Mouse (Mus musculus) heart, embryonic 14.5 days (tissue): Measurements from ENCODE around the gene Fkbp8. TPM values are rescaled to one million over a fixed set of nuclear protein-coding genes. Genes with fewer than 3 reads are reported as not detected.

ENCODE experiments used
- ATAC-seq: fragments of 200-750 bp; cut with Nextera tagmentation; 2 replicates; pipeline ENCODE4 v1.8.0; 2017; ENCODE audit warnings: low read depth, moderate TSS enrichment; ENCODE audit not compliant: insufficient number of reproducible peaks, insufficient read depth, low FRiP score
- H3K27ac ChIP-seq, 2 experiments: fragments of 200-500 bp in 1 of 2; fragments of 300-500 bp in 1 of 2; sonication (generic) in 1 of 2; replicated peaks in 1 of 2; 2 replicates each; pipeline ENCODE4 v1.5.1; 2012 to 2014; ENCODE audit warnings: low read depth in 2 of 2, low read length in 2 of 2, control low read depth in 1 of 2, mild to moderate bottlenecking in 1 of 2, mixed read lengths in 1 of 2; ENCODE audit not compliant: control insufficient read depth in 1 of 2, insufficient read depth in 1 of 2
- H3K27me3 ChIP-seq: fragments of 300-500 bp; sonication (generic); 2 replicates; pipeline ENCODE4 v1.6.1; 2014; ENCODE audit warnings: mild to moderate bottlenecking, low read length, control low read depth; ENCODE audit not compliant: control insufficient read depth, insufficient read depth
- H3K36me3 ChIP-seq: fragments of 300-500 bp; sonication (generic); 2 replicates; pipeline ENCODE4 v1.6.1; 2014; ENCODE audit warnings: mild to moderate bottlenecking, control low read depth, low read length, mixed read lengths; ENCODE audit not compliant: control insufficient read depth, insufficient read depth
- H3K4me1 ChIP-seq, 2 experiments: fragments of 200-500 bp in 1 of 2; fragments of 300-500 bp in 1 of 2; sonication (generic) in 1 of 2; 2 replicates each; pipeline ENCODE4 v1.6.1; 2012 to 2014; ENCODE audit warnings: low read length in 2 of 2, control low read depth in 1 of 2, mixed read lengths in 1 of 2; ENCODE audit not compliant: control insufficient read depth in 2 of 2, insufficient read depth in 2 of 2
- H3K4me2 ChIP-seq: fragments of 300-500 bp; sonication (generic); 2 replicates; pipeline ENCODE4 v1.6.1; 2014; ENCODE audit warnings: mild to moderate bottlenecking, low read length
- H3K4me3 ChIP-seq, 2 experiments: fragments of 200-500 bp in 1 of 2; fragments of 300-500 bp in 1 of 2; sonication (generic) in 1 of 2; 2 replicates each; pipeline ENCODE4 v1.5.1; 2012 to 2014; ENCODE audit warnings: low read length in 2 of 2, mild to moderate bottlenecking in 2 of 2, control low read depth in 1 of 2, low read depth in 1 of 2, moderate library complexity in 1 of 2; ENCODE audit not compliant: control insufficient read depth in 1 of 2, insufficient read depth in 1 of 2
- H3K9ac ChIP-seq: fragments of 300-500 bp; sonication (generic); 2 replicates; pipeline ENCODE4 v1.6.1; 2014; ENCODE audit warnings: mild to moderate bottlenecking, low read length
- H3K9me3 ChIP-seq: fragments of 300-500 bp; sonication (generic); 2 replicates; pipeline ENCODE4 v1.6.1; 2016; ENCODE audit warnings: low read length, control low read depth; ENCODE audit not compliant: control insufficient read depth
- WGBS: fragments of 180-500 bp; shearing (Covaris S2); extraction: QIAGEN DNeasy Blood & Tissue Kit; methylation state at CpG from one replicate; pipeline ENCODE4 v1.1.7; 2014; 5-methylcytosine and 5-hydroxymethylcytosine counted together
- polyA plus RNA-seq: library from polyadenylated mRNA; unstranded; fragments of >200 nt; fragmentation: Nextera tagmentation; extraction: Ambion mirVana; gene quantifications from 2 replicates; pipeline ENCODE4 v1.2.1, GENCODE M21; 2014

Fkbp8 gene
- polyA plus RNA-seq, 1 experiment from 2014 or later = 209 TPM

DNA sequence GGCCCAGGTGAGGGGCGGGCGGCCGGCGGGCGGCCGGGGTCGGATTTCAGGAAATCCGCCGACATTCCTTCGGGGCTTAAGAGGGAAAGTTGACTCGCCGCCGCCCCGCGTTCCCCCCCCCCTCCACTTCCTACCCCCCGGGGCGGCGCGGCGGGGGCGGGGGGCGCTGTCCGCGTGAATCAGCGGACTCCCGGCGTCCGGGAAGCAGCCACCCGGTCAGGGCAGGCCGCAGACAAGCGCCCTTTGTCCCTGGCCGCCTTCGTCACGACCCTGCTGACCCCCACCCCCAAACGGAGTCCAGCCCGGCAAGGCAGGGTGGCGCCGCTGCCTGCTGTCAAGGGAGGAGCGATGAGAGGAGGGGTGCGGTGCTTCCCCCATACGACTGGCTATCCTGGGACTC is 37.9 kb upstream of the Fkbp8 start:
- no peaks in the 10 kb centered on the region for H3K36me3 ChIP-seq
- peak overlapping the region; percentile 68 for H3K4me2 ChIP-seq
- WGBS = under 1% methylated on average over 32 of the region's 41 CpGs
- H3K9me3 ChIP-seq = no peaks in the 10 kb centered on the region
- H3K4me3 ChIP-seq = peak overlapping the region; percentile 23 to 37; a peak in 3 of 4 replicates
- no peak overlapping the region for H3K27ac ChIP-seq
- no peak for ATAC-seq
- peaks cover 14 to 39% of the 10 kb centered on the region in 2 experiments; a peak in 3 of 4 replicates for H3K4me1 ChIP-seq
- peaks cover 99% of the 10 kb centered on the region for H3K27me3 ChIP-seq
- peak overlapping the region; percentile 54; the same call in 1 of the 2 replicates for H3K9ac ChIP-seq

DNA sequence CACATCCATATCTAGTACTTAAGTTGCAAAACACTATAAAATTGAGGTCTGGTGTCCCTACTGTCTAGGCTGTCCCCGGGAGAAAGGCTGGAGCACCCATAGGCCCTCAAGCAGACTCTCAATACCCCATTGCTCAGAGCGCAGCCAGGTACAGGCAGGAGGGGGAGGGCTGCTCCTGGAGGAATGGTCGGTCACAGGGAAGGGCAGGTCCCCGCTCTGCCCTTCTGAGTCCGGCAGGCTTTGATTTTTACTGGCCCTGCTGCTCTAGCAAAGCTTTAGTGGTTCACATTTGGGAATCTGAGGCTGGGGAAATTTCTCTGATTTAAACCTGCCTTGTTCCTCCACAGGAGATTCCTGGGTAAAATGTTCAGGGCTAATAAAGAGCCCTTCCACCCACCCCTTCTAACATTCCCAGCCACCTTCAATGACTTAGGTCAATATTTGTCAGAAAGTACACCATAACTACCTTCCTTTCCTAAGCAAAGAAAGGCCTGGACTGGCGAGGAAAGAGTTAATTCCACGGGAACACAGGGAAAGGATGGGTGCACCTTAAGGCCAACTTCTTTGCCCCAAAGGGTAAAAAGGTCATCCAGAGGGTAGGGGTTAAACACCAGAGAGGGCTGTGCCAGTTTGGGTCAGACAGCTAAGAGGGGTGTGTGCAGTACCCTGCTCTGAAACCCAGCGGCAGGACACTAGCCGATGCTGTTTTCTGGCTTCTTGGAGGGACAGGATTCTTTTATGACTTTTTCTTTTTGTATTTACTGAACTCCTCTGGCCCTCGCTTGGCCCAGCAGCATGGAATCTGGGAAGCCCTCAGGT is 37.3 kb upstream of the Fkbp8 start:
- H3K4me2 ChIP-seq = no peak overlapping the region
- no peaks in the 10 kb centered on the region for H3K9me3 ChIP-seq
- peaks cover 99% of the 10 kb centered on the region for H3K27me3 ChIP-seq
- H3K9ac ChIP-seq = peak overlapping the region; percentile 54; the same call in 1 of the 2 replicates
- no peak for ATAC-seq
- H3K27ac ChIP-seq = no peak overlapping the region
- H3K4me1 ChIP-seq = peaks cover 14 to 41% of the 10 kb centered on the region in 2 experiments; a peak in 3 of 4 replicates
- peak overlapping the region in 1 of 2 experiments; percentile 37; a peak in 2 of 4 replicates for H3K4me3 ChIP-seq
- no peaks in the 10 kb centered on the region for H3K36me3 ChIP-seq
- 17% methylated on average over 10 of the region's 10 CpGs for WGBS

DNA sequence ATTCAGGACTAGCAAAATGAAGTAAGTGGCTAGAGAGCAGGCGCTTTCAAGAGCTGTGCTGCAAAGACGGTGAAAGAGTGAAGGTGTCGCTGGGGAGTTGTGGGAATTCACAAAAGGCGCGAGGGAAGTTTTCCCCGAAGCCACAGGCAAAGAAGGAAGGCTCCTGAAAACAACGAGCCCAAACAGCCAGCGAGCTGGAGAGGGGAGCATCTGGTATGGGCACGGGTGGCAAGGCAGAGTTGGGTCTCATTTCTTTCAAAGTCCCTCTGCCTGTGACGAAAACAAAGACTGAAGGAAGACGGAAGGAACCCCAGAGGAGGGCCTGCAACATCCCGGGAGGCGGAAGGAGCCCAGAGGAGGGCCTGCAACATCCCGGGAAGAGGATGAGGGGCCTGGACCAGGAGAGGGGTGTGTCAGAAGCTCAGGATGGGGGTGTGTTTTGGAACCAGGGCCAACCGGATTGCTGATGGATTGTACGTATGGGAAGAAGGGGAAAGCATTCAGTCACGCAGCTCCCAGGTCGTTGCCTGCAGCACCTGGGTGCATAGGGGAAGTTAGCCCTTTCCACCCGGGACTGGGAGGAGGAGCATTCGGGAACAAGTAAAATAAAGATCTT is 36.5 kb upstream of the Fkbp8 start:
- peaks cover 99% of the 10 kb centered on the region for H3K27me3 ChIP-seq
- no peak overlapping the region for H3K4me3 ChIP-seq
- no peak overlapping the region for H3K27ac ChIP-seq
- no peak overlapping the region for H3K9ac ChIP-seq
- H3K36me3 ChIP-seq = no peaks in the 10 kb centered on the region
- 5% methylated on average over 20 of the region's 20 CpGs for WGBS
- no peak for ATAC-seq
- no peaks in the 10 kb centered on the region for H3K9me3 ChIP-seq
- H3K4me1 ChIP-seq = peaks cover 14 to 41% of the 10 kb centered on the region in 2 experiments; a peak in 3 of 4 replicates
- H3K4me2 ChIP-seq = no peak overlapping the region

DNA sequence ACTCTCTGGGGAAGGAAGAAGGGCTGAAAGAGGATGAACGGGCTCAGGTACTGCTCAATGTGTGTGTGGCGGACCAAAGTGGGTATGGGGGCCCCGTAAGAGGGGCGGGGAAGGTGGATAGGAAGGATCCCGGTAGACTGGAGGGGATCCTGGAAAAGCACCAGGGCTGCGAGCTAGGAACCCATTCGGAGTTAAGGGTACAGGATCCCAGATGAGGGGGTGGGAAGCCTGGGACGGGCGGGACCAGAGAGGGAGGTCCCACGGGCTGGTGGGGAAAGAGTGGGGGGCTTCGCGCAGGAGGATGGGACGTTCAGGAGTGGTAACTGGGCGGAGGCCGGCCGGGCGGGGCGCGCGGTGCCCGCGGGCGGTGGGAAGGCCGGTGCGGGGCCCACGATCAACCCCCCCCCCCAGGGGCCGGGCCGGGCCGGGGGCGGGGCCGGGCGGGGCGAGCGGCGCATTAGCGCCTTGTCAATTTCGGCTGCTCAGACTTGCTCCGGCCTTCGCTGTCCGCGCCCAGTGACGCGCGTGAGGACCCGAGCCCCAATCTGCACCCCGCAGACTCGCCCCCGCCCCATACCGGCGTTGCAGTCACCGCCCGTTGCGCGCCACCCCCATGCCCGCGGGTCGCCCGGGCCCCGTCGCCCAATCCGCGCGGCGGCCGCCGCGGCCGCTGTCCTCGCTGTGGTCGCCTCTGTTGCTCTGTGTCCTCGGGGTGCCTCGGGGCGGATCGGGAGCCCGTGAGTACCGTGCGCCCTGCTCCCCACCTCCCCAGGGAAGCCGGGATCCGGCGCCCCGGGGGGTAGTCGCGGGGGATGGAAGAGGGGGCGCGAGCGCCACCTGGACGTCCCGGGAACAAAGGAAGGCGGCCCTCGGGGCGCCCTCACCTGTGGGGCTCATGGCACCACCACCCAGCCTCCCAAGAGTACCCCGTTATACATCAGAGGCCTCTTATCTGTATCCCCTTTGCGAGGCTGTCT is 34.6 kb upstream of the Fkbp8 start, which contains the start of gene Crlf1:
TSS of gene Crlf1 (plus strand) at position 495 of the 977 bp plus-strand sequence.
- Histone ChIP-seq H3K4me1 (peaks cover 12 to 37% of the 10 kb centered on the region in 2 experiments; a peak in 3 of 4 replicates), H3K9ac (0 out of 2 replicates have a peak within 1 kb of the TSS, but pooled peaks have one; percentile 3), H3K27ac (no peak within 1 kb of the TSS), H3K4me3 (peak within 1 kb of the TSS; percentile 31 to 34), H3K9me3 (no peaks in the 10 kb centered on the region), H3K36me3 (no peaks in the 10 kb centered on the region), H3K4me2 (peak within 1 kb of the TSS; percentile 74), H3K27me3 (peaks cover 100% of the 10 kb centered on the region)
- under 1% methylated on average over 76 of the region's 93 CpGs for WGBS
- ATAC-seq = no peak

DNA sequence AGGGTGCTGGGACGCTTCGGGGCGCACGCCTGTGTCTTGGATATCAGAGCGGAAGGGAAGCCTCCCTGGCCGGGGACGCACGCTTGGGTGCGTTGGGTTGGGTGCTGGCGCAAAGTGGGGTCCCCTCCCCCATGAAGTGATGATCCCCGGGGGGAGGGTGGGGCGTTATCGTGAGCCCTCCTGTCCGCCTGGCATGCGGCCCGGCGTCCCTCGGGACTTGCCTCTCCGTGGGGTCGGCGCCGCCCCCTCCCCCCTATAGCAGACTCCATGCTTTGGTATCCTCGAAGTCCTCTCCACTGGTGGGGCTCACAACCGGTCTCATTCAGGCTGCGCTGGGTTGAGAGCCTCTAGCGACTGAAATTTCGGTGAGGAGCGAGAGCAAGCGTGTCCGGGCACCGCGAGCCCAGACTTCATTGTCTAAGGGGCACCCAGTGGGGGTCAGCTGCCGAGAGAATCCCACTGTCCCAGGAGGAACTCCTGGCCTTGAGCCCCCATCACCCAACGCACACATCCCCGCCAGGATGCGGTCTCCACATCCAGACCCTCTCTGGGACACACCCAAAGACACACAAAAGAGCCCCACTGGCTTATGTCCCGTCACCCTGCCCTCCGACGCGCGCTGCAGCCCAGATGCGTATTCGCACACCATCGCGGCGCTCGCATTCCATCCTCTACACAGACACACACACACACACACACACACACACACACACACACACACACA is 33.7 kb upstream of the Fkbp8 start:
- 1% methylated on average over 47 of the region's 47 CpGs for WGBS
- Histone ChIP-seq H3K27ac (no peak overlapping the region), H3K27me3 (peaks cover 100% of the 10 kb centered on the region), H3K4me3 (peak overlapping the region in 1 of 2 experiments; percentile 34; a peak in 2 of 4 replicates), H3K4me2 (peak overlapping the region; percentile 74), H3K36me3 (no peaks in the 10 kb centered on the region), H3K4me1 (peaks cover 8 to 30% of the 10 kb centered on the region in 2 experiments; a peak in 3 of 4 replicates), H3K9ac (no peak overlapping the region), H3K9me3 (no peaks in the 10 kb centered on the region)
- ATAC-seq = no peak

DNA sequence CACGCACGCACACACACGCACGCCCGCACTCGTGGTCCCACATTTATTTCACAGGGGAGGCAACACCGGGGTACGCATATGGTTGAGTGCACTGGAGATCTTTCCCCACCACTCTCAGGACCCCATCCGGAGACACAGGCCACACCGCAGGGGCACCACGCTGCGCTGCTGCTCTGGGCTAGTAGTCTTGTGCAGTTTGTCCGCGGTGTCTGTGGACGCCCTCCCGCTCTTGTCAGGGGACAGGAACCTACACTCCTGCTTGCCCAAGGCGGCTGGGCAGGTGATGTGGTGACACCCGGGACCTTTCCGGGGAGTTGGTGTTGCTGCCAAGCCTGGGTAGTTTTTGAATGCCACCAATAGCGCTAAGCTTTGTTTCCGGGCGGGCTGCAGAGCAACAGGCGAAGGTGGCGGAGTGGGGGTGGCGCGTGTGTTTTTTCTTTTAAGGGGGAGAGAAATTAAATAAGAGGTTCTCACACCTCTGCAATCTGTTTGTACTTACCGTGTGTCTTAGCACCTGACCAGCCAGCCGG is 33.0 kb upstream of the Fkbp8 start:
- Histone ChIP-seq H3K36me3 (no peaks in the 10 kb centered on the region), H3K9me3 (no peaks in the 10 kb centered on the region), H3K4me2 (0 out of 2 replicates have a peak overlapping the region, but pooled peaks have one; percentile 74), H3K27me3 (peaks cover 100% of the 10 kb centered on the region), H3K9ac (no peak overlapping the region), H3K27ac (no peak overlapping the region), H3K4me3 (no peak overlapping the region), H3K4me1 (peaks cover 6 to 24% of the 10 kb centered on the region in 2 experiments; a peak in 3 of 4 replicates)
- ATAC-seq = no peak
- 4% methylated on average over 28 of the region's 28 CpGs for WGBS
